Mouse (Mus musculus): ENCODE measurements around the gene Adcy2. TPM values are rescaled to one million over a fixed set of nuclear protein-coding genes. Genes with fewer than 3 reads are reported as not detected.

The Adcy2 gene
- polyA plus RNA-seq, 1 experiment = 3.8 TPM

- Histone ChIP-seq H3K4me1 (ENCODE audit: control insufficient read depth, insufficient read depth, low read length) (no peaks in the 10 kb centered on the region), H3K4me3 (replicated peaks; ENCODE audit: control insufficient read depth, low read depth, low read length) (no peak overlapping the region), H3K27ac (ENCODE audit: control insufficient read depth, insufficient read depth, low read depth, low read length, poor library complexity) (no peak overlapping the region)
- TF ChIP-seq CTCF (IDR thresholded peaks at IDR 0.05; ENCODE audit: control insufficient read depth, insufficient read depth, low read length) (no peak), POLR2A (IDR thresholded peaks at IDR 0.05; ENCODE audit: borderline replicate concordance, control insufficient read depth, low read depth, low read length) (no peak)
Observed at GRCm38 (mm10) chr13:68793286-68793685, 206.1 kb downstream of the Adcy2 start.

GRCm38 (mm10) chr13:68787286-68788061 is 211.9 kb downstream of the Adcy2 start:
- Histone ChIP-seq H3K4me3 (replicated peaks; ENCODE audit: control insufficient read depth, low read depth, low read length) (no peak overlapping the region), H3K27ac (ENCODE audit: control insufficient read depth, insufficient read depth, low read depth, low read length, poor library complexity) (no peak overlapping the region), H3K4me1 (ENCODE audit: control insufficient read depth, insufficient read depth, low read length) (no peaks in the 10 kb centered on the region)
- 80% methylated on average over 8 of the region's 8 CpGs for WGBS
- TF ChIP-seq POLR2A (IDR thresholded peaks at IDR 0.05; ENCODE audit: borderline replicate concordance, control insufficient read depth, low read depth, low read length) (no peak), CTCF (IDR thresholded peaks at IDR 0.05; ENCODE audit: control insufficient read depth, insufficient read depth, low read length) (no peak)

GRCm38 (mm10) chr13:68783096-68783495 is 216.2 kb downstream of the Adcy2 start:
- Histone ChIP-seq H3K4me3 (replicated peaks; ENCODE audit: control insufficient read depth, low read depth, low read length) (no peak overlapping the region), H3K4me1 (ENCODE audit: control insufficient read depth, insufficient read depth, low read length) (no peaks in the 10 kb centered on the region), H3K27ac (ENCODE audit: control insufficient read depth, insufficient read depth, low read depth, low read length, poor library complexity) (no peak overlapping the region)
- WGBS = 39% methylated on average over 1 of the region's 1 CpGs
- TF ChIP-seq CTCF (IDR thresholded peaks at IDR 0.05; ENCODE audit: control insufficient read depth, insufficient read depth, low read length) (no peak), POLR2A (IDR thresholded peaks at IDR 0.05; ENCODE audit: borderline replicate concordance, control insufficient read depth, low read depth, low read length) (no peak)

- no peak overlapping the region for H3K4me3 ChIP-seq (replicated peaks; ENCODE audit: control insufficient read depth, low read depth, low read length)
- no peak overlapping the region for H3K27ac ChIP-seq (ENCODE audit: control insufficient read depth, insufficient read depth, low read depth, low read length, poor library complexity)
- no peaks in the 10 kb centered on the region for H3K4me1 ChIP-seq (ENCODE audit: control insufficient read depth, insufficient read depth, low read length)
- TF ChIP-seq CTCF (IDR thresholded peaks at IDR 0.05; ENCODE audit: control insufficient read depth, insufficient read depth, low read length) (no peak), POLR2A (IDR thresholded peaks at IDR 0.05; ENCODE audit: borderline replicate concordance, control insufficient read depth, low read depth, low read length) (no peak)
- WGBS = 72% methylated on average over 6 of the region's 6 CpGs
Observed at GRCm38 (mm10) chr13:68778011-68778672, 221.2 kb downstream of the Adcy2 start.

- no peaks in the 10 kb centered on the region for H3K4me1 ChIP-seq (ENCODE audit: control insufficient read depth, insufficient read depth, low read length)
- TF ChIP-seq POLR2A (IDR thresholded peaks at IDR 0.05; ENCODE audit: borderline replicate concordance, control insufficient read depth, low read depth, low read length) (no peak), CTCF (IDR thresholded peaks at IDR 0.05; ENCODE audit: control insufficient read depth, insufficient read depth, low read length) (no peak)
- 79% methylated on average over 2 of the region's 2 CpGs for WGBS
- no peak overlapping the region for H3K27ac ChIP-seq (ENCODE audit: control insufficient read depth, insufficient read depth, low read depth, low read length, poor library complexity)
- H3K4me3 ChIP-seq (replicated peaks; ENCODE audit: control insufficient read depth, low read depth, low read length) = no peak overlapping the region
Observed at GRCm38 (mm10) chr13:68773599-68774211, 225.6 kb downstream of the Adcy2 start.

- TF ChIP-seq POLR2A (IDR thresholded peaks at IDR 0.05; ENCODE audit: borderline replicate concordance, control insufficient read depth, low read depth, low read length) = no peak
- TF ChIP-seq CTCF (IDR thresholded peaks at IDR 0.05; ENCODE audit: control insufficient read depth, insufficient read depth, low read length) = no peak
- Histone ChIP-seq H3K27ac (ENCODE audit: control insufficient read depth, insufficient read depth, low read depth, low read length, poor library complexity) (no peak overlapping the region), H3K4me3 (replicated peaks; ENCODE audit: control insufficient read depth, low read depth, low read length) (no peak overlapping the region), H3K4me1 (ENCODE audit: control insufficient read depth, insufficient read depth, low read length) (no peaks in the 10 kb centered on the region)
- 83% methylated on average over 3 of the region's 3 CpGs for WGBS
Observed at GRCm38 (mm10) chr13:68768588-68768987, 230.8 kb downstream of the Adcy2 start.

GRCm38 (mm10) chr13:68765896-68766578 is 233.3 kb downstream of the Adcy2 start:
- TF ChIP-seq CTCF (IDR thresholded peaks at IDR 0.05; ENCODE audit: control insufficient read depth, insufficient read depth, low read length) (no peak), POLR2A (IDR thresholded peaks at IDR 0.05; ENCODE audit: borderline replicate concordance, control insufficient read depth, low read depth, low read length) (no peak)
- Histone ChIP-seq H3K4me1 (ENCODE audit: control insufficient read depth, insufficient read depth, low read length) (no peaks in the 10 kb centered on the region), H3K27ac (ENCODE audit: control insufficient read depth, insufficient read depth, low read depth, low read length, poor library complexity) (no peak overlapping the region), H3K4me3 (replicated peaks; ENCODE audit: control insufficient read depth, low read depth, low read length) (no peak overlapping the region)
- WGBS = 71% methylated on average over 8 of the region's 8 CpGs

- Histone ChIP-seq H3K4me3 (replicated peaks; ENCODE audit: control insufficient read depth, low read depth, low read length) (no peak overlapping the region), H3K4me1 (ENCODE audit: control insufficient read depth, insufficient read depth, low read length) (no peaks in the 10 kb centered on the region), H3K27ac (ENCODE audit: control insufficient read depth, insufficient read depth, low read depth, low read length, poor library complexity) (no peak overlapping the region)
- TF ChIP-seq POLR2A (IDR thresholded peaks at IDR 0.05; ENCODE audit: borderline replicate concordance, control insufficient read depth, low read depth, low read length) (no peak), CTCF (IDR thresholded peaks at IDR 0.05; ENCODE audit: control insufficient read depth, insufficient read depth, low read length) (no peak)
- WGBS = 83% methylated on average over 3 of the region's 3 CpGs
Observed at GRCm38 (mm10) chr13:68764614-68765013, 234.7 kb downstream of the Adcy2 start.

Data from bone marrow, adult 2 months (tissue).